Mouse (Mus musculus) intestine, postnatal 0 days (tissue): ENCODE data around the gene Tagap1. TPM values are rescaled to one million over a fixed set of nuclear protein-coding genes. Genes with fewer than 3 reads are reported as not detected.
A peak's percentile ranks its signal among the peaks of the same experiment; 100 is the strongest.
"Not testable (repeated sequence)": the region's sequence is repeated elsewhere in the genome, so short reads cannot be mapped to it uniquely, and the experiment has no call there.

Experiments used
- ATAC-seq: fragments of 200-750 bp; cut with Nextera tagmentation; 2 replicates; pipeline ENCODE4 v1.8.0; 2017; ENCODE audit warnings: mild to moderate bottlenecking, moderate TSS enrichment, moderate library complexity
- H3K27ac ChIP-seq: fragments of 300-500 bp; sonication (generic); 2 replicates; pipeline ENCODE4 v1.5.1; 2014; ENCODE audit warnings: mild to moderate bottlenecking, low read depth, low read length, moderate library complexity
- H3K27me3 ChIP-seq: fragments of 300-500 bp; sonication (generic); replicated peaks from 2 replicates; pipeline ENCODE4 v1.6.1; 2014; ENCODE audit warnings: low read length, mixed read lengths; ENCODE audit not compliant: control insufficient read depth, insufficient read depth
- H3K36me3 ChIP-seq: fragments of 300-500 bp; sonication (generic); 2 replicates; pipeline ENCODE4 v1.6.1; 2014; ENCODE audit warnings: mild to moderate bottlenecking, moderate library complexity; ENCODE audit not compliant: control insufficient read depth, insufficient read depth
- H3K4me1 ChIP-seq: fragments of 300-500 bp; sonication (generic); replicated peaks from 2 replicates; pipeline ENCODE4 v1.6.1; 2014; ENCODE audit warnings: antibody characterized with exemption, low read length, mixed read lengths; ENCODE audit not compliant: control insufficient read depth, insufficient read depth
- H3K4me2 ChIP-seq: fragments of 300-500 bp; sonication (generic); replicated peaks from 2 replicates; pipeline ENCODE4 v1.6.1; 2014; ENCODE audit warnings: low read depth, mild to moderate bottlenecking, moderate library complexity
- H3K4me3 ChIP-seq: fragments of 300-500 bp; sonication (generic); 2 replicates; pipeline ENCODE4 v1.5.1; 2014; ENCODE audit warnings: low read depth, low read length
- H3K9ac ChIP-seq: fragments of 300-500 bp; sonication (generic); 2 replicates; pipeline ENCODE4 v1.6.1; 2014; ENCODE audit warnings: mild to moderate bottlenecking, low read depth, low read length
- H3K9me3 ChIP-seq: fragments of 300-500 bp; sonication (generic); 2 replicates; pipeline ENCODE4 v1.6.1; 2016; ENCODE audit warnings: mixed run types; ENCODE audit not compliant: control insufficient read depth
- CTCF ChIP-seq: sonication (generic); IDR thresholded peaks from 2 replicates; pipeline ENCODE4 v1.5.1; 2016; ENCODE audit warnings: low read depth, mild to moderate bottlenecking, control low read depth, antibody characterized with exemption, moderate library complexity
- WGBS: fragments of 180-500 bp; shearing (Covaris S2); extraction: QIAGEN DNeasy Blood & Tissue Kit; methylation state at CpG from one replicate; pipeline ENCODE4 v1.1.7; 2014; 5-methylcytosine and 5-hydroxymethylcytosine counted together
- polyA plus RNA-seq: library from polyadenylated mRNA; unstranded; fragments of >200 nt; fragmentation: Nextera tagmentation; extraction: Ambion mirVana; gene quantifications from 2 replicates; pipeline ENCODE4 v1.2.1, GENCODE M21; 2015

Gene Tagap1
- polyA plus RNA-seq, 1 experiment from 2014 or later, result 12.6 TPM

GRCm38 (mm10) chr17:6967673-6968072 lies 6.7 kb upstream of the Tagap1 start:
- H3K9me3 ChIP-seq, H3K4me2 ChIP-seq, H3K4me3 ChIP-seq, H3K4me1 ChIP-seq, H3K36me3 ChIP-seq, H3K27me3 ChIP-seq, ATAC-seq, H3K9ac ChIP-seq, H3K27ac ChIP-seq: not testable (repeated sequence)
- WGBS, result no CpG with 5 or more reads among the region's 1 CpGs

GRCm38 (mm10) chr17:6965364-6965763 lies 4.4 kb upstream of the Tagap1 start:
- TF ChIP-seq CTCF, result peak; percentile 63
- H3K4me3 ChIP-seq, ATAC-seq, H3K4me1 ChIP-seq, H3K9ac ChIP-seq, H3K27ac ChIP-seq, H3K27me3 ChIP-seq, H3K36me3 ChIP-seq, H3K4me2 ChIP-seq, H3K9me3 ChIP-seq: not testable (repeated sequence)
- WGBS, result 9% methylated on average over 5 of the region's 6 CpGs

GRCm38 (mm10) chr17:6962936-6963335 lies 2.0 kb upstream of the Tagap1 start:
- H3K4me2 ChIP-seq, H3K9ac ChIP-seq: not testable (repeated sequence)
- 65% methylated on average over 4 of the region's 4 CpGs for WGBS

GRCm38 (mm10) chr17:6962339-6962738 lies 1.4 kb upstream of the Tagap1 start:
- H3K27me3 ChIP-seq, H3K9ac ChIP-seq, ATAC-seq, H3K4me3 ChIP-seq, H3K36me3 ChIP-seq, H3K27ac ChIP-seq, H3K9me3 ChIP-seq, H3K4me1 ChIP-seq, H3K4me2 ChIP-seq: not testable (repeated sequence)
- 68% methylated on average over 3 of the region's 6 CpGs for WGBS

More at GRCm38 (mm10) chr17:6962936-6963335, 2.0 kb upstream of the Tagap1 start:
- H3K4me1 ChIP-seq, H3K4me3 ChIP-seq, H3K9me3 ChIP-seq, ATAC-seq, H3K27me3 ChIP-seq, H3K36me3 ChIP-seq, H3K27ac ChIP-seq: not testable (repeated sequence)

- H3K4me3 ChIP-seq, result peak overlapping the region; percentile 43
- H3K4me2 ChIP-seq, result peak overlapping the region; percentile 45
- H3K36me3 ChIP-seq, H3K4me1 ChIP-seq, H3K9me3 ChIP-seq, H3K27ac ChIP-seq, H3K27me3 ChIP-seq, H3K9ac ChIP-seq: not testable (repeated sequence)
- under 1% methylated on average over 15 of the region's 48 CpGs for WGBS
- ATAC-seq, result peak; percentile 98
These were observed 435 bp upstream of the Tagap1 start for GRCm38 (mm10) chr17:6961181-6962000.

GRCm38 (mm10) chr17:6960349-6960748 lies 607 bp downstream of the Tagap1 start:
- H3K4me1 ChIP-seq, ATAC-seq, H3K36me3 ChIP-seq, H3K27ac ChIP-seq, H3K27me3 ChIP-seq, H3K9me3 ChIP-seq: not testable (repeated sequence)
- under 1% methylated on average over 12 of the region's 12 CpGs for WGBS
- Histone ChIP-seq H3K4me3 (peak overlapping the region; percentile 43), H3K4me2 (peak overlapping the region; percentile 56), H3K9ac (0 out of 2 replicates have a peak overlapping the region, but pooled peaks have one; percentile 42)

- not testable (repeated sequence) for ATAC-seq, H3K4me3 ChIP-seq, H3K27ac ChIP-seq, H3K36me3 ChIP-seq, H3K27me3 ChIP-seq, H3K9me3 ChIP-seq, H3K9ac ChIP-seq, H3K4me1 ChIP-seq
- peak overlapping the region; percentile 56 for H3K4me2 ChIP-seq
- 53% methylated on average over 3 of the region's 6 CpGs for WGBS
These were observed 1.3 kb downstream of the Tagap1 start for GRCm38 (mm10) chr17:6959543-6960259.

GRCm38 (mm10) chr17:6958881-6959280 lies 2.1 kb downstream of the Tagap1 start:
- H3K4me2 ChIP-seq, H3K4me1 ChIP-seq, H3K27me3 ChIP-seq, H3K4me3 ChIP-seq, H3K36me3 ChIP-seq, H3K9ac ChIP-seq, H3K9me3 ChIP-seq, H3K27ac ChIP-seq, ATAC-seq: not testable (repeated sequence)
- WGBS, result 61% methylated on average over 5 of the region's 8 CpGs

GRCm38 (mm10) chr17:6948769-6949228 lies 12.2 kb downstream of the Tagap1 start:
- H3K36me3 ChIP-seq, H3K27me3 ChIP-seq, H3K9me3 ChIP-seq, H3K4me1 ChIP-seq: not testable (repeated sequence)
- Histone ChIP-seq H3K27ac (0 out of 2 replicates have a peak overlapping the region, but pooled peaks have one; percentile 62), H3K9ac (0 out of 2 replicates have a peak overlapping the region, but pooled peaks have one; percentile 40), H3K4me2 (peak overlapping the region; percentile 79), H3K4me3 (peak overlapping the region; percentile 55)
- ATAC-seq, result peak; percentile 19
- 7% methylated on average over 9 of the region's 9 CpGs for WGBS
